Mouse (Mus musculus) lung, embryonic 16.5 days (tissue): ENCODE measurements around the gene Tmem235. TPM values are rescaled to one million over a fixed set of nuclear protein-coding genes. Genes with fewer than 3 reads are reported as not detected.
"Not testable (repeated sequence)": the region's sequence is repeated elsewhere in the genome, so short reads cannot be mapped to it uniquely, and the experiment has no call there.

Experiments used
- ATAC-seq: fragments of 200-750 bp; cut with Nextera tagmentation; 2 replicates; pipeline ENCODE4 v1.8.0; 2017; ENCODE audit warnings: low read depth, mild to moderate bottlenecking, moderate library complexity
- H3K27ac ChIP-seq: fragments of 300-500 bp; sonication (generic); 2 replicates; pipeline ENCODE4 v1.5.1; 2014; ENCODE audit warnings: mild to moderate bottlenecking, control low read depth, low read length
- H3K27me3 ChIP-seq: fragments of 300-500 bp; sonication (generic); 2 replicates; pipeline ENCODE4 v1.6.1; 2014; ENCODE audit warnings: low read depth, low read length, mixed read lengths; ENCODE audit not compliant: control insufficient read depth, insufficient read depth
- H3K36me3 ChIP-seq: fragments of 300-500 bp; sonication (generic); 2 replicates; pipeline ENCODE4 v1.6.1; 2014; ENCODE audit warnings: low read length; ENCODE audit not compliant: control insufficient read depth, insufficient read depth
- H3K4me1 ChIP-seq: fragments of 300-500 bp; sonication (generic); replicated peaks from 2 replicates; pipeline ENCODE4 v1.6.1; 2014; ENCODE audit warnings: low read length, mixed read lengths; ENCODE audit not compliant: control insufficient read depth, insufficient read depth
- H3K4me2 ChIP-seq: fragments of 300-500 bp; sonication (generic); 2 replicates; pipeline ENCODE4 v1.6.1; 2014; ENCODE audit warnings: low read depth, low read length, control low read depth
- H3K4me3 ChIP-seq: fragments of 300-500 bp; sonication (generic); 2 replicates; pipeline ENCODE4 v1.5.1; 2014; ENCODE audit warnings: mild to moderate bottlenecking, low read length, control low read depth
- H3K9ac ChIP-seq: fragments of 300-500 bp; sonication (generic); 2 replicates; pipeline ENCODE4 v1.6.1; 2014; ENCODE audit warnings: low read length, control low read depth
- H3K9me3 ChIP-seq: fragments of 300-500 bp; sonication (generic); 2 replicates; pipeline ENCODE4 v1.6.1; 2016; ENCODE audit warnings: low read length; ENCODE audit not compliant: control insufficient read depth
- WGBS: fragments of 180-500 bp; shearing (Covaris S2); extraction: QIAGEN DNeasy Blood & Tissue Kit; methylation state at CpG from one replicate; pipeline ENCODE4 v1.1.7; 2014; 5-methylcytosine and 5-hydroxymethylcytosine counted together
- polyA plus RNA-seq: library from polyadenylated mRNA; unstranded; fragments of >200 nt; fragmentation: Nextera tagmentation; extraction: Ambion mirVana; gene quantifications from 2 replicates; pipeline ENCODE4 v1.2.1, GENCODE M21; 2015

Tmem235 gene
- polyA plus RNA-seq, 1 experiment from 2014 or later = not detected

DNA sequence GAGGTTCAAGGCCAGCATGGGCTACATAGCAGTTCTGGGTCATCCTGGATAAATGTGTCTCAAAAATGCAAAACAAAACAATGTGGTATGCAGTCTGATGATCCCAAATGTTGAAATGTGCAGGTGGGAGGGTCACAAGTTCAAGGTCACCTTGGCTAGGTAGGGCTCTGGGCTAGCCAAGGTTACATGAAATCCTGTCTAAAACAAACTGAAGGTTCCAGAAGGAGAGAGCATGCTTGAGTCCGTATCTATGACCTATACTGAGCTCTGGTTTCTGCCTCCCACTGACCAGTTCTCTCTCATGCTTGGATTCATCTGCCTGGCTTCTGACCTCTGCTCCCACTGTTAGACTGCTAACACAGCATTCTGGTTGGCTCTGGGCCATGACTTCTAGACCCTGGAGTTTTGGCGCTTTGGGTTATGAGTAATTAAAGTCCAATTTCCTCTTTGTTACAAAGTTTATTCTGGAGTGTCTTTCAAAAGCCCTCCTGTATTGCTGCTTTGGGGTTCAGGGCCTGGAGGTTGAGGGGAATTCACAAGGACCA, 30.8 kb upstream of the Tmem235 start:
- peaks cover 63% of the 10 kb centered on the region for H3K4me1 ChIP-seq
- H3K4me2 ChIP-seq = no peak overlapping the region
- H3K36me3 ChIP-seq = no peaks in the 10 kb centered on the region
- no peak overlapping the region; the same call in 1 of the 2 replicates for H3K9ac ChIP-seq
- H3K27ac ChIP-seq = peak overlapping the region; percentile 88
- ATAC-seq = no peak
- no peak overlapping the region for H3K4me3 ChIP-seq
- no peaks in the 10 kb centered on the region for H3K27me3 ChIP-seq
- 29% methylated on average over 2 of the region's 2 CpGs for WGBS
- H3K9me3 ChIP-seq = no peaks in the 10 kb centered on the region

DNA sequence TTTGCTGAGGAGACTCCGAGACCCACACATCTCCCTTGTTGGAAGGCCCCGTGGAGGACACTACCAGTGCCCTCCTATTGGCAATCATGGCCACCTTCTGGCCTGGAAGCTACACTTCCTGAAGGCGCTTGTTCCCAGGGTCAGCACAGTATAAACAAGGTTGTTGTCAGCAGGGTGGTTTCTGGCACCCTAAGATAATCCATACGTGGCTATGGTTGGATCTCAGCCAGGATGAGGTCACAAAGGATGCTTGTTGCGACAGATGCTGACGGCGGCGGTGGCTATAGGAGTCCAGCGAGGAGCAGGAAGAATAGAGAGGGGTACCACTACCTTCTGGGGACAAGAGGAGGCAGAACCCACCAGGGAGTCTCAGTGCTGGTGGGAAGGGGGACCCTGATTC, 30.2 kb upstream of the Tmem235 start:
- Histone ChIP-seq H3K4me3 (no peak overlapping the region), H3K36me3 (no peaks in the 10 kb centered on the region), H3K27ac (peak overlapping the region; percentile 88), H3K9ac (peak overlapping the region; percentile 11; the same call in 1 of the 2 replicates), H3K4me2 (no peak overlapping the region), H3K4me1 (peaks cover 58% of the 10 kb centered on the region), H3K27me3 (no peaks in the 10 kb centered on the region), H3K9me3 (no peaks in the 10 kb centered on the region)
- WGBS = 43% methylated on average over 9 of the region's 9 CpGs
- no peak for ATAC-seq

DNA sequence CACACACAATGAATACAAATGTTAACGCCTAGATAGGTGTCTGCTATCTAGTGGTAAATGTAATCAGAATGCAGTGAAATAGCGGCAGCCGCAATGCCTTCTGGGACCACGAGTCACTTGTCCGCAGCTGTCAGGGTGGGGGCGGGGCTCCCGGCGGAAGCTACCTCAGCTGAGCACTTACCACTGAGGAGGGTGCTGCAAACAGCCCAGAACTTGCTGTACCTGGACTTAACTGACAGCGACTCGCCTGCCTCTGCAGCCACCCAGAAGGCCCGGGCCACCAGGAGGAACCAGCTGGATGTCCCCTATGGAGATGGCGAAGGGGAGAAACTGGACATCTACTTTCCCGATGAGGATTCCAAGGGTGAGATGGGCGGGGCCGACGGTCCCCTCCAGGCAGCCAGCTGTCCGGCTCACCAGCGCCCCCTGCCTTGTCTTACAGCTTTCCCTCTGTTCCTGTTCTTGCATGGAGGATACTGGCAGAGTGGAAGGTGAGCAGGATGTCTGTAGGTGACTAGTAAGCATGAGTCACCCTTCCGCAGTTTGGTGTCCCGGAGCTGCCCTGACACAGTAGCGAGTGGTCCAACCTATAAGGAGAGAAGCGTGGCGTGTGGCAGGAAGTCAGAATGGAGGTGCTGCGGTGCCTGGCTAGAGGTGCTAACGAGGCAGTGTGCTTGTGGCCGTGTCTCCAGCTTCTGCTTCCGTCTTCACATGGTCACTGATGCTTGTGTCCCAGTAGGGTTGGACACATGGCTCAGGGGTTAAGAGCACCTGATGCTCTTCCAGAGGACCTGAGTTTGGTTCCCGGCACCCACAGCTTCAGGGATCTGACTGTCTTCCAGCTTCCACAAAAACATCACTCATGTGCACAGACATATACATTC, 28.2 kb upstream of the Tmem235 start:
- 20% methylated on average over 28 of the region's 28 CpGs for WGBS
- Histone ChIP-seq H3K27me3 (no peaks in the 10 kb centered on the region), H3K4me2 (peak overlapping the region; percentile 51), H3K27ac (no peak overlapping the region), H3K36me3 (no peaks in the 10 kb centered on the region), H3K4me1 (peaks cover 49% of the 10 kb centered on the region), H3K9ac (0 out of 2 replicates have a peak overlapping the region, but pooled peaks have one; percentile 31), H3K9me3 (no peaks in the 10 kb centered on the region), H3K4me3 (peak overlapping the region; percentile 32)
- ATAC-seq = peak; percentile 18; the same call in 1 of the 2 replicates

DNA sequence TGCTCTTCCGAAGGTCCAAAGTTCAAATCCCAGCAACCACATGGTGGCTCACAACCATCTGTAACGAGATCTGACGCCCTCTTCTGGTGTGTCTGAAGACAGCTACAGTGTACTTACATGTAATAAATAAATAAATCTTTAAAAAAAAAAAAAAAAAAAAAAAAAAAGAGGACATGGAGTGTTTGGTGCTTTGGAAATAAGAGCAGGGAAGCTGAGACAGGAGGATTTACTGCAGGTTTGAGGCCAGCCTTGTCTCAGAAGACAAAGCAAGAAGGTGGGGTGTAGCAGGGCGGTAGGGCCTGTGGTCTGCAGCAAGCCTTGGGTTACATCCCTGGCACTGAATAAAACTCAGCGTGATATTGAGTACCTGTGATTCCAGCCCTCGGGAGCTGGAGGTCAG, 27.0 kb upstream of the Tmem235 start:
- H3K9ac ChIP-seq, H3K9me3 ChIP-seq, H3K4me3 ChIP-seq, ATAC-seq, H3K4me2 ChIP-seq, H3K27me3 ChIP-seq, H3K27ac ChIP-seq, H3K36me3 ChIP-seq: not testable (repeated sequence)
- WGBS = 96% methylated on average over 4 of the region's 6 CpGs
- H3K4me1 ChIP-seq = peaks cover 37% of the 10 kb centered on the region

DNA sequence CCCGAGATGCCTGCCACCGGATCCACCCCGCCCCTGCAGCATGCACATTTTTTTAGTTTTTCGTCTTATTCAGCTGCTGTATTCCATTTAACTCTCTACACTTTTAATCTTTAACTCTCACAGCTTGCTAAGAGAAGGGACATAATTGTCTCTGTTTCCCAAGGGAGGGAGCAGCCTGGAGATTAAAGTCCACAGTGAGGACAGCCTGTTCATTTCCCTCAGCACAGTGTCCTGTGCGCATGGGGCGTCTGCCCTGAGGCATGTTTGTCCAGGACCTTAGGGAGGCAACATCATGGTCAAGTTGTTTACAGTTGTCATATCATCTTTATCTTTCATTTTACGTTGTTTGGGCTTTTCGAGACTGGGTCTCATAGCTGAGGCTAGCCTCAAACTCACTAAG, 26.5 kb upstream of the Tmem235 start:
- H3K27ac ChIP-seq = no peak overlapping the region
- no peak overlapping the region for H3K4me3 ChIP-seq
- 83% methylated on average over 8 of the region's 8 CpGs for WGBS
- H3K4me2 ChIP-seq = no peak overlapping the region
- no peaks in the 10 kb centered on the region for H3K27me3 ChIP-seq
- peaks cover 31% of the 10 kb centered on the region for H3K4me1 ChIP-seq
- no peaks in the 10 kb centered on the region for H3K36me3 ChIP-seq
- no peaks in the 10 kb centered on the region for H3K9me3 ChIP-seq
- no peak overlapping the region for H3K9ac ChIP-seq
- no peak for ATAC-seq

DNA sequence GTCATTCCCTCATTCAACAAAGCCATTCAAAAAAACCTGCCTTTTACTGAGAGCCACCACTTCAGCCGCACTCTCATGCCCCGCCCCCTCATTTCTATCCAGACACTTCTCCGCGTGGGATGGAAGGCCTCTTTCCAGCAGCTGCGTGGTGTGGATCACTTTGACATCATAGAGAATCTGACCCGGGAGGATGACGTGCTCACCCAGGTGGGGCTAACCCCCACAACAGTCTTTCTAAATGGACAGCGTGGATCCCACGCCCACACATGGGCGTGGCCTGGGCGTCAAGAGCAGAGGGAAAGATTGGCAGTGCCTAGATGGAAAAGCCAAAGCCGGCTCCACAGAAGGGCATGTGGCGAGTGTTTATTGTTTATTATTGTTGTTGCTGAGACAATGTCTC, 24.2 kb upstream of the Tmem235 start:
- Histone ChIP-seq H3K27me3 (no peaks in the 10 kb centered on the region), H3K36me3 (no peaks in the 10 kb centered on the region), H3K9me3 (no peaks in the 10 kb centered on the region), H3K4me3 (peak overlapping the region; percentile 32), H3K4me2 (peak overlapping the region; percentile 54), H3K9ac (no peak overlapping the region), H3K4me1 (peaks cover 11% of the 10 kb centered on the region), H3K27ac (no peak overlapping the region)
- ATAC-seq = peak; percentile 29; the same call in 1 of the 2 replicates
- WGBS = 16% methylated on average over 13 of the region's 13 CpGs

DNA sequence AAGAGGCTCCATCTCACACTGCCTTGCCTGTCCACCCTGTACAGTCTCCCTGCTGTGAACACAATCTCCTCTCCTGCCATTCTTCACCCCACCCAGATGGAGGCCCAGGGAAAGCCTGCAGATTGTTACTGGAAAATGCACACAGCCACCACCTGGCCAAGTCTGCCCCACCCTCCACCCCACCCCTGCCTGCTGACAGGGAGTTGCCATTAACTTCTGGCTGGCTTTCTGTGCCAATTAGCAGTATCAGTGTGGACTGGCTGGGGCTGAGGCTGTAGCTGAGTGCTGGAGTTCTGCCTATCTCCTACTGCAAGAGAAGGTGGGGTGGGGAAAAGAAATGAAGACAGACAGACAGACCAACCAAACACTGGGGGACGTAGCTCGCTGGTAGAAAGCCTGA, 22.0 kb upstream of the Tmem235 start:
- Histone ChIP-seq H3K36me3 (no peaks in the 10 kb centered on the region), H3K27ac (no peak overlapping the region), H3K4me2 (no peak overlapping the region), H3K27me3 (no peaks in the 10 kb centered on the region), H3K9me3 (no peaks in the 10 kb centered on the region), H3K4me1 (peaks cover 5% of the 10 kb centered on the region), H3K9ac (no peak overlapping the region), H3K4me3 (no peak overlapping the region)
- no peak for ATAC-seq
- 63% methylated on average over 2 of the region's 2 CpGs for WGBS

DNA sequence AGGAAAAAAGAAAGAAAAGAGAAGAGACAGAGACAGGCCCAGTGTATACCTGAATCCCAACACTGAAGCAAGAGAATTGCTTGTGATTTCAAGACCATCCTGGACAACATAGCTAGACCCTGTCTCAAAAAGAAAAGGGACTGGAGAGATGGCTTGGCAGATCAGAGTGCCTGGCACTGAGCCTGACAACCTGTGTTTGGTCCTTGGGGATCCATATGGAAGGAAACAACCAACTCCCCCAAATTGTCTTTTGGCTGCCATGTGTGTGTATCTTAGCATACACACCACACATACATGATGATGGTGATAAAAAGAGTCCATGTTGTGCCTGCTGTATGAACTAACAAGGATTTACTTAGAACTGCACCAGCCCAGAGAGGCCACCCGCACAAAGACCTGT, 21.5 kb upstream of the Tmem235 start:
- no peaks in the 10 kb centered on the region for H3K9me3 ChIP-seq
- peaks cover 5% of the 10 kb centered on the region for H3K4me1 ChIP-seq
- no peak for ATAC-seq
- 85% methylated on average over 1 of the region's 1 CpGs for WGBS
- H3K9ac ChIP-seq = no peak overlapping the region
- no peak overlapping the region for H3K27ac ChIP-seq
- H3K36me3 ChIP-seq = no peaks in the 10 kb centered on the region
- no peak overlapping the region for H3K4me3 ChIP-seq
- no peaks in the 10 kb centered on the region for H3K27me3 ChIP-seq
- no peak overlapping the region for H3K4me2 ChIP-seq

DNA sequence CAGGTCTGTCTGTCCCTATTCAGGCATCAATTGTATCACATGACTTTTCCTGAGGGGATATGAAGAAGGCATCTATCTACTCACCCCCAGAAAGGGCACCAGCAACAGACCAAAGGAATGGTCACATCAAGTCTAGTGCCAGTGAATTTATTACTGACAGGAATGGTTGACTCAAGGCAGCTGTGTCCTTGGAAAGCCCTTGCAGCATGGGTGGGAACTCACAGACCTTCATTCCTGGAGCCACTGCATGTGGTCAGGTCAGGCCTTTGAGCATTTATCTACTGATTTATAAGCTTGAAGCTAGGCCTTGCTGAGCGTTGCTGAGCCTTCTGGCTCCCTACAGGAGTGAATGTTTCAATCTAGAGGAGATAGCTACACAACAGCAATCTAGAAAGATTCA, 19.6 kb upstream of the Tmem235 start:
- Histone ChIP-seq H3K4me1 (peaks cover 5% of the 10 kb centered on the region), H3K36me3 (no peaks in the 10 kb centered on the region), H3K4me3 (no peak overlapping the region), H3K27me3 (no peaks in the 10 kb centered on the region), H3K4me2 (no peak overlapping the region), H3K27ac (no peak overlapping the region), H3K9ac (no peak overlapping the region), H3K9me3 (no peaks in the 10 kb centered on the region)
- 61% methylated on average over 1 of the region's 1 CpGs for WGBS
- ATAC-seq = no peak
